13 mouse cellular contexts compared by ENCODE assay signal in genomic region chr2:50520169-50520568, GRCm38 (mm10).
DNase-seq lines count a peak whose midpoint lies in the region; ATAC-seq and TF ChIP-seq lines count a peak whose summit lies in the region.
"Had no signal": no experiment of that assay in that cellular context is flagged by ENCODE, and none has a peak within 500 bp of the region (broad histone marks: within the 10 kb centered on the region; RNA-seq: fewer than 3 reads in every experiment).

No protein-coding gene starts in this region.

- ATAC-seq in heart, embryonic 14.5 days (ENCODE audit: insufficient number of reproducible peaks, insufficient read depth, low FRiP score, low read depth) = no peak
- ATAC-seq in embryonic facial prominence, embryonic 12.5 days (ENCODE audit: insufficient number of reproducible peaks, insufficient read depth, low FRiP score, low TSS enrichment) = no peak
- ATAC-seq in hindbrain, embryonic 13.5 days (ENCODE audit: low FRiP score) = peak; percentile 52; the same call in 1 of the 2 replicates
- ATAC-seq in midbrain, embryonic 15.5 days (replicated peaks) = peak; percentile 45; the same call in 1 of the 2 replicates
- ATAC-seq: inflammation-experienced regulatory T-cells, adult 6 months had no signal

- WGBS in heart, embryonic 14.5 days = 11% methylated on average over 8 of the region's 8 CpGs
- 13% methylated on average over 8 of the region's 8 CpGs for WGBS in embryonic facial prominence, embryonic 12.5 days
- 24% methylated on average over 8 of the region's 8 CpGs for WGBS in hindbrain, embryonic 13.5 days
- WGBS in midbrain, embryonic 15.5 days = 17% methylated on average over 8 of the region's 8 CpGs
- 46% methylated on average over 8 of the region's 8 CpGs for WGBS in lung, adult 2 months

- H3K4me2 ChIP-seq in heart, embryonic 14.5 days (ENCODE audit: low read length) = peak overlapping the region; percentile 22; the same call in 1 of the 2 replicates
- peak overlapping the region; percentile 31 for H3K4me2 ChIP-seq in embryonic facial prominence, embryonic 12.5 days (replicated peaks)
- peak overlapping the region; percentile 20; the same call in 1 of the 2 replicates for H3K4me2 ChIP-seq in hindbrain, embryonic 13.5 days
- H3K4me2 ChIP-seq in midbrain, embryonic 15.5 days = peak overlapping the region; percentile 32

- no peaks in the 10 kb centered on the region for H3K9me3 ChIP-seq in heart, embryonic 14.5 days (ENCODE audit: control insufficient read depth, low read length)
- no peaks in the 10 kb centered on the region for H3K9me3 ChIP-seq in embryonic facial prominence, embryonic 12.5 days
- no peaks in the 10 kb centered on the region for H3K9me3 ChIP-seq in hindbrain, embryonic 13.5 days
- H3K9me3 ChIP-seq in midbrain, embryonic 15.5 days = no peaks in the 10 kb centered on the region

- H3K4me3 ChIP-seq in heart, embryonic 14.5 days (ENCODE audit: control insufficient read depth in 1 of 2, insufficient read depth in 1 of 2, low read depth in 1 of 2, low read length in 2 of 2) = no peak overlapping the region
- 0 out of 2 replicates have a peak overlapping the region, but pooled peaks have one; percentile 5 for H3K4me3 ChIP-seq in embryonic facial prominence, embryonic 12.5 days
- H3K4me3 ChIP-seq in hindbrain, embryonic 13.5 days = no peak overlapping the region
- H3K4me3 ChIP-seq in midbrain, embryonic 15.5 days = no peak overlapping the region
- no peak overlapping the region for H3K4me3 ChIP-seq in lung, adult 2 months (replicated peaks; ENCODE audit: extremely low read depth, low read depth, low read length)

- H3K27me3 ChIP-seq in heart, embryonic 14.5 days (ENCODE audit: control insufficient read depth, insufficient read depth, low read length) = no peaks in the 10 kb centered on the region
- no peaks in the 10 kb centered on the region for H3K27me3 ChIP-seq in embryonic facial prominence, embryonic 12.5 days
- no peaks in the 10 kb centered on the region for H3K27me3 ChIP-seq in hindbrain, embryonic 13.5 days
- no peaks in the 10 kb centered on the region for H3K27me3 ChIP-seq in midbrain, embryonic 15.5 days (replicated peaks)

- H3K36me3 ChIP-seq in heart, embryonic 14.5 days (ENCODE audit: control insufficient read depth, insufficient read depth, low read length) = no peaks in the 10 kb centered on the region
- H3K36me3 ChIP-seq in embryonic facial prominence, embryonic 12.5 days = no peaks in the 10 kb centered on the region
- no peaks in the 10 kb centered on the region for H3K36me3 ChIP-seq in hindbrain, embryonic 13.5 days
- no peaks in the 10 kb centered on the region for H3K36me3 ChIP-seq in midbrain, embryonic 15.5 days (replicated peaks)

- no peak overlapping the region for H3K27ac ChIP-seq in heart, embryonic 14.5 days (replicated peaks in 1 of 2; ENCODE audit: control insufficient read depth in 1 of 2, insufficient read depth in 1 of 2, low read depth in 2 of 2, low read length in 2 of 2)
- H3K27ac ChIP-seq in embryonic facial prominence, embryonic 12.5 days = no peak overlapping the region
- peak overlapping the region; percentile 71 for H3K27ac ChIP-seq in hindbrain, embryonic 13.5 days
- H3K27ac ChIP-seq in midbrain, embryonic 15.5 days = peak overlapping the region; percentile 44; the same call in 1 of the 2 replicates
- H3K27ac ChIP-seq: liver, embryonic 14.5 days had no signal

- H3K9ac ChIP-seq in heart, embryonic 14.5 days (ENCODE audit: low read length) = no peak overlapping the region
- no peak overlapping the region; the same call in 1 of the 2 replicates for H3K9ac ChIP-seq in embryonic facial prominence, embryonic 12.5 days
- peak overlapping the region; percentile 47; the same call in 1 of the 2 replicates for H3K9ac ChIP-seq in hindbrain, embryonic 13.5 days
- no peak overlapping the region for H3K9ac ChIP-seq in midbrain, embryonic 15.5 days
- H3K9ac ChIP-seq: liver, embryonic 14.5 days had no signal

- DNase-seq in heart, adult 9 months (ENCODE audit: low spot score in 2 of 2) = no peak
- no peak for DNase-seq in lung, adult 2 months
- DNase-seq in cerebellum, adult 11-12 months = no peak
- no peak for DNase-seq in urinary bladder, postnatal 4 days (ENCODE audit: low spot score in 2 of 2)
- DNase-seq: cerebellum, adult 11 months; right cerebral cortex, postnatal 25 days; thymus, adult 2 months had no signal

- H3K4me1 ChIP-seq in heart, embryonic 14.5 days (ENCODE audit: control insufficient read depth in 2 of 2, insufficient read depth in 2 of 2, low read length in 2 of 2) = no peaks in the 10 kb centered on the region
- H3K4me1 ChIP-seq in embryonic facial prominence, embryonic 12.5 days = 0 out of 2 replicates have a peak, but pooled peaks cover 7% of the 10 kb centered on the region
- H3K4me1 ChIP-seq in hindbrain, embryonic 13.5 days (replicated peaks) = peaks cover 29% of the 10 kb centered on the region
- H3K4me1 ChIP-seq in midbrain, embryonic 15.5 days = peaks cover 22% of the 10 kb centered on the region; the same call in 1 of the 2 replicates
- H3K4me1 ChIP-seq in lung, adult 2 months (ENCODE audit: control insufficient read depth, insufficient read depth, low read length) = peaks cover 3% of the 10 kb centered on the region; the same call in 1 of the 2 replicates

- TF ChIP-seq CTCF in lung, adult 2 months (IDR thresholded peaks at IDR 0.05; ENCODE audit: insufficient read depth, low read length) = no peak

- no peak for TF ChIP-seq POLR2A in lung, adult 2 months (IDR thresholded peaks at IDR 0.05; ENCODE audit: borderline replicate concordance, extremely low read depth, low read depth, low read length)

Comparison
In these comparisons a context has a peak if more than half of its experiments do, and no peak if none do; other contexts are left out.
1. ATAC-seq: peak in hindbrain, embryonic 13.5 days (single experiment) and midbrain, embryonic 15.5 days (single experiment); none in heart, embryonic 14.5 days (single experiment) and embryonic facial prominence, embryonic 12.5 days (single experiment).
2. H3K27ac ChIP-seq: peak in hindbrain, embryonic 13.5 days (single experiment) and midbrain, embryonic 15.5 days (single experiment); none in heart, embryonic 14.5 days (0 of 2) and embryonic facial prominence, embryonic 12.5 days (single experiment).
3. Peak in every context shown above with its lines, with median percentiles within 50 percentile points of each other: H3K4me2 ChIP-seq.